Mouse (Mus musculus) bone marrow macrophage, adult 2 months (primary cell): ENCODE results near the gene Fam160b1.

Source experiments
- CTCF ChIP-seq: IDR thresholded peaks from 2 replicates; pipeline ENCODE4 v1.5.1; 2012; ENCODE audit warnings: low read depth, mild to moderate bottlenecking, low read length, moderate library complexity
- POLR2A ChIP-seq: IDR thresholded peaks from 2 replicates; pipeline ENCODE4 v1.6.1; 2012; ENCODE audit warnings: mild to moderate bottlenecking, low read depth, low read length, borderline replicate concordance

DNA sequence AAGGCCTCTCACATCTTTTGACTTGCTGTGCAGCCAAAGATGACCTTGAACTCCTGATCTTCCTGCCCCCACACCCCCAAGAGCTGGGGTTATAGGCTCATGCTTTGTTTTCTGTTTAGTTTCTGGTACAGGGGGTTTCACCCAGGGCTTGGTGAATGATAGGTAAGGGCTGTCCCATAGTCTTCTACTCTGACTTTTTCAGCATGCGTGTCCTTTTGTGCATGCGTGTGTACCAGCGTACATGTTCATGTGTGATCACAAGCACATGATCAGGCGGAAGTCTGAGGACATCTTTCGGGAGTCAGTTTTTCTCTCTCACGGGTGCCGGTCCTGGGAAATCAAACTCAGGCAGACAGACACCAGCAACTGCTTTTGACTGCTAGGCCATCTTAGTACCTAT lies 3.1 kb downstream of the Fam160b1 start:
- TF ChIP-seq POLR2A: no peak
- no peak for TF ChIP-seq CTCF
